Comparison of ENCODE assay signal across 7 mouse cellular contexts in the genomic region with DNA sequence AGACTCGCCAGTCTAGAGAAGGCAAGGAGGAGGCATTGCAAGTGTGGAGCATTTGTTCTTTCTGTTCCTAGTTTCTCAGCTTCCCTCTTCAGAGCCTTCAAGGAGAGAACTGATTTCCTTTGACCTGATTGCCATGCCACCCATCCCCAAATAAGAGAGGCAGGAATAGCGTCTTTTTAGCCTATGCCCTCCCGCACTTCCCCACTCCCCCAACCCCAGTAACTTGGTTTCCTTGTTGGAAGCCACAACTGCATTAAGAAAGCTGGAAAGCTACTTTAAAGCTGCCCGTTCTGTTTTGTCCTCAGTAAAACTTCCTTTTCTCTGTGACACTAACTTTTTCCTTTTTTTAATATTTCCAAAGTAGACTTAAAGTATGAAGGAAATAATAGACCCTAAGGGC.
DNase-seq lines count a peak whose midpoint lies in the region; ATAC-seq and TF ChIP-seq lines count a peak whose summit lies in the region.

No protein-coding gene starts in this region.

- H3K9ac ChIP-seq in lung, embryonic 16.5 days (ENCODE audit: low read length), result no peak overlapping the region; the same call in 1 of the 2 replicates
- H3K9ac ChIP-seq in liver, embryonic 15.5 days, result no peak overlapping the region
- H3K9ac ChIP-seq in stomach, postnatal 0 days (ENCODE audit: low read length), result no peak overlapping the region

- H3K9me3 ChIP-seq in lung, embryonic 16.5 days (ENCODE audit: control insufficient read depth, low read length), result no peaks in the 10 kb centered on the region
- H3K9me3 ChIP-seq in hindbrain, embryonic 10.5 days, result no peaks in the 10 kb centered on the region
- no peaks in the 10 kb centered on the region for H3K9me3 ChIP-seq in liver, embryonic 15.5 days (replicated peaks)
- H3K9me3 ChIP-seq in stomach, postnatal 0 days (ENCODE audit: control insufficient read depth, low read length), result no peaks in the 10 kb centered on the region

- no peak for DNase-seq in lung, postnatal 10 days
- DNase-seq in hindbrain, embryonic 10.5 days (ENCODE audit: low spot score), result peak; percentile 40
- DNase-seq in stomach, postnatal 0 days (ENCODE audit: low spot score), result no peak
- DNase-seq in layer of hippocampus, adult 9-11 months, result no peak
- DNase-seq in urinary bladder, postnatal 10 days (ENCODE audit: low spot score), result no peak

- H3K4me1 ChIP-seq in lung, embryonic 16.5 days (replicated peaks; ENCODE audit: control insufficient read depth, insufficient read depth, low read length), result peaks cover 8% of the 10 kb centered on the region
- H3K4me1 ChIP-seq in hindbrain, embryonic 10.5 days (replicated peaks), result peaks cover 32% of the 10 kb centered on the region
- H3K4me1 ChIP-seq in liver, embryonic 15.5 days (replicated peaks), result peaks cover 16% of the 10 kb centered on the region
- no peaks in the 10 kb centered on the region for H3K4me1 ChIP-seq in stomach, postnatal 0 days (replicated peaks; ENCODE audit: control insufficient read depth, insufficient read depth)

- no peak for ATAC-seq in lung, embryonic 16.5 days (ENCODE audit: low read depth)
- ATAC-seq in liver, embryonic 15.5 days (ENCODE audit: insufficient read depth), result no peak
- ATAC-seq in stomach, postnatal 0 days (ENCODE audit: low FRiP score, low TSS enrichment), result no peak

- TF ChIP-seq CTCF in stomach, postnatal 0 days (IDR thresholded peaks at IDR 0.05; ENCODE audit: low read depth), result no peak

- peak overlapping the region; percentile 15; the same call in 1 of the 2 replicates for H3K4me3 ChIP-seq in lung, embryonic 16.5 days (ENCODE audit: low read length)
- H3K4me3 ChIP-seq in hindbrain, embryonic 10.5 days, result peak overlapping the region; percentile 38
- H3K4me3 ChIP-seq in liver, embryonic 15.5 days (replicated peaks), result no peak overlapping the region; the same call in 1 of the 2 replicates
- no peak overlapping the region for H3K4me3 ChIP-seq in stomach, postnatal 0 days (ENCODE audit: low read depth, low read length)

- 9% methylated on average over 4 of the region's 4 CpGs for WGBS in lung, embryonic 16.5 days
- 11% methylated on average over 4 of the region's 4 CpGs for WGBS in hindbrain, embryonic 10.5 days
- 7% methylated on average over 4 of the region's 4 CpGs for WGBS in liver, embryonic 15.5 days (ENCODE audit: insufficient replicate concordance)
- 18% methylated on average over 4 of the region's 4 CpGs for WGBS in stomach, postnatal 0 days

- TF ChIP-seq EP300 in stomach, postnatal 0 days (optimal IDR thresholded peaks at IDR 0.05), result no peak

- no peak overlapping the region for H3K27ac ChIP-seq in lung, embryonic 16.5 days (ENCODE audit: low read length)
- H3K27ac ChIP-seq in hindbrain, embryonic 10.5 days, result peak overlapping the region; percentile 89
- no peak overlapping the region for H3K27ac ChIP-seq in liver, embryonic 15.5 days (replicated peaks)
- H3K27ac ChIP-seq in stomach, postnatal 0 days (replicated peaks), result no peak overlapping the region

- peak overlapping the region; percentile 42 for H3K4me2 ChIP-seq in lung, embryonic 16.5 days (ENCODE audit: low read depth, low read length)
- peak overlapping the region; percentile 56 for H3K4me2 ChIP-seq in liver, embryonic 15.5 days
- peak overlapping the region; percentile 35 for H3K4me2 ChIP-seq in stomach, postnatal 0 days (replicated peaks; ENCODE audit: low read depth)

- H3K36me3 ChIP-seq in lung, embryonic 16.5 days (ENCODE audit: control insufficient read depth, insufficient read depth, low read length), result no peaks in the 10 kb centered on the region
- H3K36me3 ChIP-seq in hindbrain, embryonic 10.5 days, result no peaks in the 10 kb centered on the region
- H3K36me3 ChIP-seq in liver, embryonic 15.5 days (replicated peaks), result no peaks in the 10 kb centered on the region
- H3K36me3 ChIP-seq in stomach, postnatal 0 days (ENCODE audit: control insufficient read depth, insufficient read depth, low read length), result no peaks in the 10 kb centered on the region

- H3K27me3 ChIP-seq in lung, embryonic 16.5 days (ENCODE audit: control insufficient read depth, insufficient read depth, low read depth, low read length), result no peaks in the 10 kb centered on the region
- no peaks in the 10 kb centered on the region for H3K27me3 ChIP-seq in hindbrain, embryonic 10.5 days (ENCODE audit: insufficient read depth, poor library complexity, severe bottlenecking)
- H3K27me3 ChIP-seq in liver, embryonic 15.5 days, result no peaks in the 10 kb centered on the region
- H3K27me3 ChIP-seq in stomach, postnatal 0 days (ENCODE audit: control insufficient read depth, insufficient read depth, low read length), result no peaks in the 10 kb centered on the region

Comparison
In these comparisons a context has a peak if more than half of its experiments do, and no peak if none do; other contexts are left out.
1. H3K4me3 ChIP-seq: peak in lung, embryonic 16.5 days (single experiment) and hindbrain, embryonic 10.5 days (single experiment); none in liver, embryonic 15.5 days (single experiment) and stomach, postnatal 0 days (single experiment).
2. Peak in every context shown above with its lines, with median percentiles within 50 percentile points of each other: H3K4me2 ChIP-seq.